Mouse (Mus musculus) T-cell, adult 2 months (primary cell): ENCODE data around the gene 1700049E17Rik1.
"Not testable (repeated sequence)": the region's sequence is repeated elsewhere in the genome, so short reads cannot be mapped to it uniquely, and the experiment has no call there.

Source experiments
- DNase-seq: peaks from one replicate; pipeline ENCODE4 v3.0.0; 2022; ENCODE audit warnings: low spot score

1700049E17Rik1 gene

GRCm38 (mm10) chr14:41924649-41925048, at the start of gene 1700049E17Rik1:
Gene 1700049E17Rik1 (plus strand): TSS chr14:41924949.
- not testable (repeated sequence) for DNase-seq

- DNase-seq = not testable (repeated sequence)
These were observed 17.6 kb upstream of the 1700049E17Rik1 start, which contains the start of gene Gm7980 for GRCm38 (mm10) chr14:41907190-41907589. Gene Gm7980 (minus strand): TSS chr14:41907290.

- not testable (repeated sequence) for DNase-seq
These were observed 18.9 kb downstream of the 1700049E17Rik1 start, which contains the start of gene 1700024B05Rik for GRCm38 (mm10) chr14:41943695-41944094. Gene 1700024B05Rik (plus strand): TSS chr14:41943995.

- DNase-seq = not testable (repeated sequence)
These were observed 39.3 kb downstream of the 1700049E17Rik1 start for GRCm38 (mm10) chr14:41964095-41964494.

GRCm38 (mm10) chr14:41967827-41968226, 43.1 kb downstream of the 1700049E17Rik1 start, which contains the start of gene Gm6401:
Gene Gm6401 (minus strand): TSS chr14:41967927.
- not testable (repeated sequence) for DNase-seq

- DNase-seq = not testable (repeated sequence)
These were observed 43.8 kb downstream of the 1700049E17Rik1 start for GRCm38 (mm10) chr14:41968596-41968995.
